Mouse (Mus musculus): Measurements from ENCODE around the gene Trmt112.

GRCm38 (mm10) chr19:6928080-6928479, 18.6 kb downstream of the Trmt112 start:
- TF ChIP-seq CTCF (conservative IDR thresholded peaks at IDR 0.05; ENCODE audit: insufficient read depth, insufficient read length, low read depth, low read length) (no peak), POLR2A (IDR thresholded peaks at IDR 0.05; ENCODE audit: low read depth, low read length) (no peak)

Measured in kidney, adult 2 months (tissue).